Comparison of ENCODE assay signal across 8 mouse cellular contexts in the genomic region with DNA sequence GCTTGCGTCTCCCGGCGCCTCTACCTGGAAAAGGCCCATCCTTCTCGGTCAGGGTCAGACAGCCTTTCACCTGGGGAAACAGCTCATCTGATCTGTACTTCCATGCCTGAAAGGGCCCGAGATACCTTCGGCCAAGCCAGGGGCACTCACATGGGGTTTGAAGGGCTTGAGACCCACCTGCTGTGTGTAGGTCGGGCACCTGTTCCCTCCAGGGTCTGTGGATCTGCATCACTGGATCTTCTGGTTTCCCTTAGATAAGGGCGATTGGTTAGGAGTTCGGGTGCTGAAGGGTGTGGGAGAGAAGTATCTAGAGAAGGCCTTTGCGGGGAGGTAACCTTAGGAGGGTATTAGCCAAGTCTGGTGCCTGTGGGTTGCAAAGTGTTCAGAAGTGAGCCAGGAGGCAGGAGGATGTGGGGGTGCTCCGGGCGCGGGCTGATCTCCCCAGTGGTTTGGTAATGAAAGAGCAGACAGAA. TPM values are rescaled to one million over a fixed set of nuclear protein-coding genes. Genes with fewer than 3 reads are reported as not detected.
DNase-seq lines count a peak whose midpoint lies in the region; ATAC-seq and TF ChIP-seq lines count a peak whose summit lies in the region.

No protein-coding gene starts in this region.

- no peaks in the 10 kb centered on the region for H3K79me2 ChIP-seq in macrophage (ENCODE audit: inconsistent target)

- peak overlapping the region; percentile 90 for H3K4me2 ChIP-seq in intestine, postnatal 0 days (replicated peaks; ENCODE audit: low read depth)

- under 1% methylated on average over 13 of the region's 13 CpGs for whole genome bisulfite sequencing in spleen, adult 2 months
- WGBS in intestine, postnatal 0 days, result under 1% methylated on average over 13 of the region's 13 CpGs
- WGBS in macrophage (ENCODE audit: missing documents), result 1% methylated on average over 13 of the region's 13 CpGs
- under 1% methylated on average over 13 of the region's 13 CpGs for WGBS in small intestine, adult 2 months

- H3K36me3 ChIP-seq in spleen, adult 2 months (ENCODE audit: control insufficient read depth, insufficient read depth, low read length), result no peaks in the 10 kb centered on the region
- H3K36me3 ChIP-seq in intestine, postnatal 0 days (ENCODE audit: control insufficient read depth, insufficient read depth), result no peaks in the 10 kb centered on the region
- H3K36me3 ChIP-seq in macrophage (ENCODE audit: inconsistent target), result no peaks in the 10 kb centered on the region
- H3K36me3 ChIP-seq in small intestine, adult 2 months (ENCODE audit: control insufficient read depth, insufficient read depth, low read length), result no peaks in the 10 kb centered on the region

- no peaks in the 10 kb centered on the region for H3K27me3 ChIP-seq in spleen, adult 2 months (ENCODE audit: control insufficient read depth, insufficient read depth, low read length)
- no peaks in the 10 kb centered on the region for H3K27me3 ChIP-seq in intestine, postnatal 0 days (replicated peaks; ENCODE audit: control insufficient read depth, insufficient read depth, low read length)
- H3K27me3 ChIP-seq in small intestine, adult 2 months (ENCODE audit: control insufficient read depth, insufficient read depth, low read length), result no peaks in the 10 kb centered on the region

- peak; percentile 68 for ATAC-seq in frontal cortex, adult (ENCODE audit: low TSS enrichment)
- peak; percentile 60 for ATAC-seq in intestine, postnatal 0 days

- H3K4me3 ChIP-seq in spleen, adult 2 months (ENCODE audit: extremely low read depth, insufficient read depth, insufficient read length), result peak overlapping the region; percentile 63; the same call in 1 of the 2 replicates
- peak overlapping the region; percentile 81 for H3K4me3 ChIP-seq in intestine, postnatal 0 days (ENCODE audit: low read depth, low read length)
- peak overlapping the region; percentile 45 for H3K4me3 ChIP-seq in macrophage (ENCODE audit: inconsistent target)
- H3K4me3 ChIP-seq in small intestine, adult 2 months (ENCODE audit: low read depth, low read length), result peak overlapping the region; percentile 94

- no peak overlapping the region for H3K27ac ChIP-seq in spleen, adult 2 months (ENCODE audit: insufficient read depth, low read length)
- H3K27ac ChIP-seq in intestine, postnatal 0 days (ENCODE audit: low read depth, low read length), result peak overlapping the region; percentile 76
- H3K27ac ChIP-seq in macrophage, result no peak overlapping the region
- peak overlapping the region; percentile 73 for H3K27ac ChIP-seq in small intestine, adult 2 months (ENCODE audit: insufficient read depth, low read depth, low read length)

- TF ChIP-seq POLR2A in spleen, adult 2 months (IDR thresholded peaks at IDR 0.05; ENCODE audit: low read depth, low read length), result no peak
- no peak for TF ChIP-seq POLR2A in small intestine, adult 2 months (IDR thresholded peaks at IDR 0.05; ENCODE audit: low read depth, low read length)

- no peak for DNase-seq in spleen, adult 2 months (ENCODE audit: low read depth in 1 of 2, low spot score in 2 of 2)
- no peak for DNase-seq in spleen, adult 12 weeks (ENCODE audit: low spot score)
- peak; percentile 10 for DNase-seq in cerebellum, adult 11 months
- DNase-seq in gastrocnemius, postnatal 10 days, result no peak

- H3K9me3 ChIP-seq in intestine, postnatal 0 days (ENCODE audit: control insufficient read depth), result no peaks in the 10 kb centered on the region

- H3K9ac ChIP-seq in intestine, postnatal 0 days (ENCODE audit: low read depth, low read length), result peak overlapping the region; percentile 83

- no peak for TF ChIP-seq CTCF in spleen, adult 2 months (IDR thresholded peaks at IDR 0.05; ENCODE audit: extremely low read depth, insufficient read depth, insufficient read length, insufficient replicate concordance)
- no peak for TF ChIP-seq CTCF in intestine, postnatal 0 days (IDR thresholded peaks at IDR 0.05; ENCODE audit: low read depth)
- no peak for TF ChIP-seq CTCF in small intestine, adult 2 months (IDR thresholded peaks at IDR 0.05; ENCODE audit: extremely low read depth, insufficient read length, insufficient replicate concordance, low read depth, low read length)

- peaks cover 3% of the 10 kb centered on the region; the same call in 1 of the 2 replicates for H3K4me1 ChIP-seq in spleen, adult 2 months (ENCODE audit: control insufficient read depth, insufficient read depth, insufficient read length)
- H3K4me1 ChIP-seq in intestine, postnatal 0 days (replicated peaks; ENCODE audit: control insufficient read depth, insufficient read depth, low read length), result 0 out of 2 replicates have a peak, but pooled peaks cover 4% of the 10 kb centered on the region
- H3K4me1 ChIP-seq in small intestine, adult 2 months (ENCODE audit: control insufficient read depth, insufficient read depth, insufficient read length, low read length), result peaks cover 7% of the 10 kb centered on the region; the same call in 1 of the 2 replicates

RNA-seq across cellular contexts. Expression of gene B4galt4, which starts 0.6 kb away (rescaled TPM):
- polyA plus RNA-seq in spleen, adult 2 months (2012; rRNA removed), result 1.5 and 2.3 TPM in 2 replicates
- polyA plus RNA-seq in intestine, postnatal 0 days (2015; fragmentation: Nextera tagmentation; extraction: Ambion mirVana), result 21.2 and 23.5 TPM in 2 replicates
- total RNA-seq in macrophage (2018; cell fraction: chromatin; rRNA removed), result 10 to 100 TPM in 1 of 26 experiments, 1 to 10 TPM in 21, under 1 TPM in 2, not detected in 2; 0.70 to 11.2 (median 3.8) TPM
- 1 to 10 TPM; 3.7 to 8.4 (median 5.6) TPM for total RNA-seq in macrophage (2018; cell fraction: cytosol; rRNA removed)
- total RNA-seq in macrophage (2018; cell fraction: nucleus; rRNA removed), result 10 to 100 TPM in 3 of 26 experiments, 1 to 10 TPM in 23; 1.8 to 13.7 (median 5.1) TPM
- 6.9 to 13.1 TPM (median 9.1 TPM) in 3 replicates for polyA plus RNA-seq in macrophage (2018)
- 5.1 and 8.7 TPM in 2 replicates for polyA plus RNA-seq in small intestine, adult 2 months (2012; rRNA removed)
- total RNA-seq in gastrocnemius, postnatal 10 days (2021), result 1 to 10 TPM; 5.5 to 5.7 TPM

RNA-seq across cellular contexts. Expression of gene Arhgap31, which starts 29.6 kb away (rescaled TPM):
- 3.7 and 3.8 TPM in 2 replicates for polyA plus RNA-seq in spleen, adult 2 months (2012; rRNA removed)
- 2.8 and 3.1 TPM in 2 replicates for polyA plus RNA-seq in intestine, postnatal 0 days (2015; fragmentation: Nextera tagmentation; extraction: Ambion mirVana)
- 100 to 1,000 TPM in 13 of 26 experiments, 10 to 100 TPM in 13; 73.0 to 287 (median 98.6) TPM for total RNA-seq in macrophage (2018; cell fraction: chromatin; rRNA removed)
- total RNA-seq in macrophage (2018; cell fraction: cytosol; rRNA removed), result 100 to 1,000 TPM in 2 of 26 experiments, 10 to 100 TPM in 24; 51.5 to 132 (median 63.9) TPM
- 100 to 1,000 TPM in 8 of 26 experiments, 10 to 100 TPM in 18; 70.5 to 224 (median 90.7) TPM for total RNA-seq in macrophage (2018; cell fraction: nucleus; rRNA removed)
- 36.3 to 40.3 TPM (median 37.2 TPM) in 3 replicates for polyA plus RNA-seq in macrophage (2018)
- 2.0 and 4.0 TPM in 2 replicates for polyA plus RNA-seq in small intestine, adult 2 months (2012; rRNA removed)
- 10 to 100 TPM; 22.1 to 28.5 TPM for total RNA-seq in gastrocnemius, postnatal 10 days (2021)

RNA-seq across cellular contexts. Expression of gene Upk1b, which starts 57.4 kb away (rescaled TPM):
- 1.4 and 1.7 TPM in 2 replicates for polyA plus RNA-seq in spleen, adult 2 months (2012; rRNA removed)
- polyA plus RNA-seq in intestine, postnatal 0 days (2015; fragmentation: Nextera tagmentation; extraction: Ambion mirVana), result 12.3 and 12.7 TPM in 2 replicates
- total RNA-seq in macrophage (2018; cell fraction: chromatin; rRNA removed), result 1 to 10 TPM in 1 of 26 experiments, not detected in 25; 2.2 TPM
- total RNA-seq in macrophage (2018; cell fraction: cytosol; rRNA removed), result not detected
- not detected for total RNA-seq in macrophage (2018; cell fraction: nucleus; rRNA removed)
- polyA plus RNA-seq in macrophage (2018), result not detected in 3 replicates
- polyA plus RNA-seq in small intestine, adult 2 months (2012; rRNA removed), result 2.4 and 4.2 TPM in 2 replicates
- total RNA-seq in gastrocnemius, postnatal 10 days (2021), result not detected

Comparison
In these comparisons a context has a peak if more than half of its experiments do, and no peak if none do; other contexts are left out.
1. H3K27ac ChIP-seq: peak in intestine, postnatal 0 days (single experiment) and small intestine, adult 2 months (single experiment); none in spleen, adult 2 months (single experiment) and macrophage (single experiment).
2. Peak in every context shown above with its lines, with median percentiles within 50 percentile points of each other: H3K4me3 ChIP-seq.